Mouse (Mus musculus) liver, embryonic 16.5 days (tissue): ENCODE results near the gene Fiz1. TPM values are rescaled to one million over a fixed set of nuclear protein-coding genes. Genes with fewer than 3 reads are reported as not detected.
A peak's percentile ranks its signal among the peaks of the same experiment; 100 is the strongest.

ENCODE experiments used
- ATAC-seq: fragments of 200-750 bp; cut with Nextera tagmentation; 2 replicates; pipeline ENCODE4 v1.8.0; 2017; ENCODE audit warnings: low read depth, mild to moderate bottlenecking, moderate number of reproducible peaks, moderate library complexity
- H3K27ac ChIP-seq: fragments of 300-500 bp; sonication (generic); 2 replicates; pipeline ENCODE4 v1.5.1; 2014; ENCODE audit warnings: mild to moderate bottlenecking, low read length
- H3K27me3 ChIP-seq: fragments of 300-500 bp; sonication (generic); 2 replicates; pipeline ENCODE4 v1.6.1; 2014; ENCODE audit warnings: low read depth, low read length, mixed read lengths; ENCODE audit not compliant: control insufficient read depth, insufficient read depth
- H3K36me3 ChIP-seq: fragments of 300-500 bp; sonication (generic); 2 replicates; pipeline ENCODE4 v1.6.1; 2014; ENCODE audit warnings: mild to moderate bottlenecking; ENCODE audit not compliant: control insufficient read depth, insufficient read depth
- H3K4me1 ChIP-seq: fragments of 300-500 bp; sonication (generic); 2 replicates; pipeline ENCODE4 v1.6.1; 2014; ENCODE audit warnings: low read depth, low read length, mixed read lengths; ENCODE audit not compliant: control insufficient read depth
- H3K4me2 ChIP-seq: fragments of 300-500 bp; sonication (generic); 2 replicates; pipeline ENCODE4 v1.6.1; 2014; ENCODE audit warnings: low read depth, low read length, mixed read lengths
- H3K4me3 ChIP-seq: fragments of 300-500 bp; sonication (generic); 2 replicates; pipeline ENCODE4 v1.5.1; 2014; ENCODE audit warnings: low read depth, mild to moderate bottlenecking, low read length
- H3K9ac ChIP-seq: fragments of 300-500 bp; sonication (generic); 2 replicates; pipeline ENCODE4 v1.6.1; 2014; ENCODE audit warnings: low read depth, low read length
- H3K9me3 ChIP-seq: fragments of 300-500 bp; sonication (generic); replicated peaks from 2 replicates; pipeline ENCODE4 v1.6.1; 2016; ENCODE audit warnings: low read length; ENCODE audit not compliant: control insufficient read depth
- WGBS: fragments of 180-500 bp; shearing (Covaris S2); extraction: QIAGEN DNeasy Blood & Tissue Kit; methylation state at CpG from one replicate; pipeline ENCODE4 v1.1.7; 2014; ENCODE audit not compliant: insufficient replicate concordance; 5-methylcytosine and 5-hydroxymethylcytosine counted together
- polyA plus RNA-seq: library from polyadenylated mRNA; unstranded; fragments of >200 nt; fragmentation: Nextera tagmentation; extraction: Ambion mirVana; gene quantifications from 2 replicates; pipeline ENCODE4 v1.2.1, GENCODE M21; 2015

Gene Fiz1
- polyA plus RNA-seq, 1 experiment from 2014 or later: 12.5 TPM

DNA sequence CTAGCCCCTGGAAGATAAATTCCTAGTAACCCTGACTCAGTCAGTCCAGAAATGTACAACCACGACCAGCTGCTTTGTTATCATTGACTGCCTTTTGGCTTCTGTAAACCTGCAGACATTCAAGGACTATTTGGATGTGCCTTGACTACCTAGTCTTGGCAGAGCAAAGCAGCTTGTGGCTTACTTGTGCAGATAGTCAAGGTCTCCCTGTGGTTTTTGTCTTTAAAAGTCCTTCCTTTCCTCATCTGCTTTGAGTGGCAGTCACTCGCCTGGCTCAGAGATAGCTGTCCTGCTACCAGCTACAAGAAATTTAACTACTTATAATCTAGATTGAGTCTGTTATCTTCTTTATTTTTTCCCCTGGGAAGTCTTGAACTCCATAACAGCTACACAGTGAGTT is 30.5 kb upstream of the Fiz1 start:
- Histone ChIP-seq H3K4me3 (no peak overlapping the region), H3K27ac (no peak overlapping the region), H3K27me3 (peaks cover 14% of the 10 kb centered on the region), H3K9ac (no peak overlapping the region), H3K36me3 (no peaks in the 10 kb centered on the region), H3K4me2 (no peak overlapping the region), H3K9me3 (no peaks in the 10 kb centered on the region), H3K4me1 (no peaks in the 10 kb centered on the region)
- no peak for ATAC-seq
- WGBS: 25% methylated on average over 2 of the region's 2 CpGs

DNA sequence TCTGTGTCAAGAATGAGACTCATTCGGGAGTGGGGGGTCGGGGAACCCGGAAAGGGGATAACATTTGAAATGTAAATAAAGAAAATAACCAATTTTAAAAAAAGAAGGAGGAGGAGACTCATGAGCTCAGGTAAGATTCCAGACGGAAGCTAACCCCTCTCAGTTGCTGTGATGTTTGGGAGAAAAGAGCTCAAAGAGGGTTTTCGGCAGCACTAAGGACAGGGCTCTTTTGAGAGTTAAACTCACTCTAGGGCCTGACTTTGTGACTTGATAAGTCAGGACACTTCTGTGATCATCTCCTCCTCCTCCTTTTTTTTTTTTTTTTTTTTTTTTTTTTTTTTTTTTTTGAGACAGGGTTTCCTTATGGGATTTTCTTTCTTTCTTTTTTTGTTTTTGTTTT is 24.4 kb upstream of the Fiz1 start:
- H3K4me1 ChIP-seq: peaks cover 14% of the 10 kb centered on the region
- H3K9ac ChIP-seq: peak overlapping the region; percentile 88
- WGBS: 22% methylated on average over 5 of the region's 5 CpGs

DNA sequence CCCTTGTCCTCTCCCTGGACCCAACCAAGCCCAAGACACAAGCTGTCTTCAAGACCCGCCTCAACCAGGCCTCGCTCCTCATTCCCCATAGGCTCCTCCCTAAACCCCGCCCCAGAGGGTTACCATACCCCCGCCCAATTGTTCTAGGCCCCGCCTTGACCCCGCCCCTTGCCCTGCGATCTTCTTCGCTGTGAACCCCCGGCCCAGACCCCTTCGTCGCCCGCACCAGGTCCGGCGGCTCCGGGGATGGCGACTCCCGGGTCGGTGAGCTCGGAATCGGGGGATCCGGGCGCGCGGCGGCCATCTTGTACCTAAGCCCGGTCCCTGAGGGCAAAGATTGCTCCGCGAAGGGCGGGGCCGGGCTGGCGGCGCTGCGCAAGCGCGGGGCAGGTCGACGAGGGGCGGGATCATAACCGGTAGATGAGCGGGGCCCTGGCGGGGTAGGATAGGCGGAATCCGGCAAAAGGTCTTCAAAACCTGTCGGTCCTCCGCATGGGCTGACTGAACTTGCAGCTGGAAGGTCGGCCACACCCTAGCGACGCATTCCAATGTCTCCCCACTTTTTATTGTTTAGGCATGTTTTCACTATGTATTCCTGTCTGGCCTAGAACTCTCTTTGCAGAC is 23.7 kb upstream of the Fiz1 start, which contains the start of gene Zfp784:
Gene Zfp784, minus strand, starts transcription at position 338 of the 624 bp plus-strand sequence.
- H3K36me3 ChIP-seq: no peaks in the 10 kb centered on the region
- peak; percentile 99 for ATAC-seq

More for the DNA sequence above, 24.4 kb upstream of the Fiz1 start:
- no peaks in the 10 kb centered on the region for H3K36me3 ChIP-seq
- H3K4me3 ChIP-seq: peak overlapping the region; percentile 88
- H3K4me2 ChIP-seq: peak overlapping the region; percentile 78
- peak overlapping the region; percentile 95 for H3K27ac ChIP-seq
- no peaks in the 10 kb centered on the region for H3K27me3 ChIP-seq
- H3K9me3 ChIP-seq: no peaks in the 10 kb centered on the region
- no peak for ATAC-seq

DNA sequence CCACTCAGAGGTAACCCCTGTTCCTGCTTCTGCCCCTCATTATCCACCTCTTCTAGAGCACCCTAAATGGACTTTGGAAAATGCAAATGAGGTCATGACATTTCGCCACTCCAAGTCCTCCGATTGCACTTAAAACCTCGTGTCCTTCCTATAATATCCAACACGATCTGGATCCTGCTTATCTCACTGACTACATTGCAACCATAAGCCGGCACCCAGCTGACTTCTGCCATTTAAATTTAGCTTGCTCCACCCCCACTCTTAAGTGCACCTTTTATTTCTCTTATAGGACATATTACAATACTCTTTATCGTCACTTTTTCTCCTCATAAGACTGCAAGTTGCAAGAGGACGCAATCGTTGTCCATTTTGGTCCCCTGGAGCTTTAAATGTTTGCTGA is 23.0 kb upstream of the Fiz1 start:
- Histone ChIP-seq H3K9ac (no peak overlapping the region), H3K36me3 (peaks cover 3% of the 10 kb centered on the region; the same call in 1 of the 2 replicates), H3K4me2 (peak overlapping the region; percentile 78), H3K4me1 (peaks cover 14% of the 10 kb centered on the region), H3K27ac (peak overlapping the region; percentile 95; the same call in 1 of the 2 replicates), H3K9me3 (no peaks in the 10 kb centered on the region), H3K27me3 (no peaks in the 10 kb centered on the region), H3K4me3 (peak overlapping the region; percentile 88)
- ATAC-seq: no peak
- WGBS: 59% methylated on average over 8 of the region's 8 CpGs

More for the DNA sequence above, 23.7 kb upstream of the Fiz1 start, which contains the start of gene Zfp784:
- H3K27me3 ChIP-seq: no peaks in the 10 kb centered on the region
- peak within 1 kb of the TSS; percentile 88 for H3K9ac ChIP-seq
- peak within 1 kb of the TSS; percentile 88 for H3K4me3 ChIP-seq
- no peaks in the 10 kb centered on the region for H3K9me3 ChIP-seq
- peak within 1 kb of the TSS; percentile 95 for H3K27ac ChIP-seq
- peak within 1 kb of the TSS; percentile 78 for H3K4me2 ChIP-seq
- peaks cover 14% of the 10 kb centered on the region for H3K4me1 ChIP-seq
- WGBS: under 1% methylated on average over 48 of the region's 48 CpGs

DNA sequence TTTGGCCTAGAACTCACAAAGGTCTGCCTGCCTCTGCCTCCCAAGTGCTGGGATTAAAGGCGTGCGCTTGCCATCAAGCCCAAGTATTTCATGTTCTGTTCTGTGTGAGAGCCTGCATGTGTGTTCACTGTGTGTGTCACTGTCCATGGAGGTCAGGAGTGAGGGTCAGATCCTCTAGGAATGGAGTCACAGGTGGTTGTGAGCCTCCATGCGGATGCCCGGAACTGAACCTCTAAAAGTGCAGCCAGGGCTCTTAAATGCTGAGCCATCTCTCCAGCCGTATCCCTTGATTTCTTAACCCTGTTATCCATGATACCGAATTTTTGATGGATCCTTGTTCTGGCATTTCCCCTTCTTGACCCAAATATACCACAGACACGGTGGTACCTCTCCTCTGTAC is 22.5 kb upstream of the Fiz1 start:
- H3K27me3 ChIP-seq: no peaks in the 10 kb centered on the region
- H3K4me1 ChIP-seq: peaks cover 14% of the 10 kb centered on the region
- ATAC-seq: no peak
- 83% methylated on average over 7 of the region's 7 CpGs for WGBS
- no peak overlapping the region for H3K27ac ChIP-seq
- H3K9me3 ChIP-seq: no peaks in the 10 kb centered on the region
- H3K4me2 ChIP-seq: no peak overlapping the region
- H3K36me3 ChIP-seq: peaks cover 6% of the 10 kb centered on the region
- no peak overlapping the region for H3K4me3 ChIP-seq
- no peak overlapping the region for H3K9ac ChIP-seq

DNA sequence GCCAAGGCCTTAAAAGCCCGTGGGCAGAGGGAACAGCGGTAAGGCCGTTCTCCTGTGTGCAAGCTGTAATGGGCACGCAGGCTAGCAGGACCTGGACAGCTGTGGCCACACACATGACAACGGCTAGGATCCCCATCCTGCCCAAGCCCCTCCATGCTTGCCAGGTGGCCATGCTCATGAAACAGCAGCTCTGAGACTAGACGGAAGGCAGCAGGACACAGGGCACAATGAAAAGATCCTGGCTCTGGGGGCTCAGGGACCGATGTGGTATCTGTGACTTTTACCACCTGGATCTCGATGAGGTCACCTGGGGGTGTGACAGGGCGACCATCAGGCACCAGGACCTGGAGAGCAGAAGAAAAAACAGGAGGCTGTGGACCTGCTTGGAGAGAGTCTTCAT is 21.6 kb upstream of the Fiz1 start:
- peaks cover 14% of the 10 kb centered on the region for H3K4me1 ChIP-seq
- H3K36me3 ChIP-seq: peaks cover 15% of the 10 kb centered on the region
- no peak for ATAC-seq
- H3K4me2 ChIP-seq: no peak overlapping the region
- 81% methylated on average over 9 of the region's 9 CpGs for WGBS
- H3K27ac ChIP-seq: no peak overlapping the region
- no peak overlapping the region for H3K9ac ChIP-seq
- peaks cover 7% of the 10 kb centered on the region for H3K9me3 ChIP-seq
- no peak overlapping the region for H3K4me3 ChIP-seq
- no peaks in the 10 kb centered on the region for H3K27me3 ChIP-seq

DNA sequence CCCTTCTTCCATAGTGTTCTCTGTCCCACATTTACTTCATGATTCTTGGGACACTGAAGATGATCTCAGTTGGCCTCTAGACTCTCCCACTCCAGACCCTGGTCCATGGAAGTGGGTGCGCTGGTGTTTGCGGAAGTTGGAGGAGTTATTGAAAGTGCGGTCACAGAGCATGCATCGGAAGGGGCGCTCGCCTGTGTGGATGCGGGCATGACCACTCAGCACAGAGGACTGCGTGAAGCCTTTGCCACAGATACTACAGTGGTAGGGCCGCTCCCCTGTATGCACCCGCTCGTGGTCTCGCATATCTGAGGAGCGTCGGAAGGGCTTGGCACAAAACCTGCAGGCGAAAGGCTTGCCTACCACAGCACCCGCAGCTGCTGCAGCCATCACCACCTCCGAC is 21.1 kb upstream of the Fiz1 start:
- whole genome bisulfite sequencing: 90% methylated on average over 17 of the region's 17 CpGs
- Histone ChIP-seq H3K4me3 (no peak overlapping the region), H3K36me3 (peaks cover 20% of the 10 kb centered on the region), H3K4me1 (peaks cover 14% of the 10 kb centered on the region), H3K9ac (no peak overlapping the region), H3K9me3 (peaks cover 12% of the 10 kb centered on the region), H3K27ac (no peak overlapping the region), H3K4me2 (no peak overlapping the region), H3K27me3 (no peaks in the 10 kb centered on the region)
- ATAC-seq: no peak

DNA sequence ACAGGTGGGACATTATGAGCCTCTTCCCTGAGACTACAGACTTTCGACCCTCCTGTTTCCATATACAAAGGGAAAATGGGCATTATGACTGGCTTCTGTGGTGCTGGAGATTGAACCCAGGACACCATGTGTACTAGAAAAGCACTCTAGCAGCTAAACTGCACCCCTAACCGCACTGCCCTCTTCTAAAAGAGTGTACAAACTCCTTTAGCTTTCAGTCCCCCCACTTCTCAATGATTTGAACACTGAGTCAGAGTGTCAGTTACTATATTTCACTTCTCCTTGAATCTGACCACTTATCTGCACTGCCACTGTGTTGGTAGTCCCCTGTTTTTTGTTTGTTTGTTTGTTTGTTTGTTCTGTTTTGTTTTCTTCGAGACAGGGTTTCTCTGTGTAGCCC is 19.3 kb upstream of the Fiz1 start, which contains the start of gene 4632433K11Rik:
Gene 4632433K11Rik, plus strand, starts transcription at position 301 of the 400 bp plus-strand sequence.
- peaks cover 12% of the 10 kb centered on the region for H3K4me1 ChIP-seq
- no peak within 1 kb of the TSS for H3K9ac ChIP-seq
- H3K9me3 ChIP-seq: peaks cover 25% of the 10 kb centered on the region
- no peak within 1 kb of the TSS for H3K4me2 ChIP-seq
- H3K27ac ChIP-seq: no peak within 1 kb of the TSS
- no peak within 1 kb of the TSS for H3K4me3 ChIP-seq
- H3K27me3 ChIP-seq: no peaks in the 10 kb centered on the region
- 65% methylated on average over 3 of the region's 3 CpGs for WGBS
- peaks cover 38% of the 10 kb centered on the region for H3K36me3 ChIP-seq
- no peak for ATAC-seq

DNA sequence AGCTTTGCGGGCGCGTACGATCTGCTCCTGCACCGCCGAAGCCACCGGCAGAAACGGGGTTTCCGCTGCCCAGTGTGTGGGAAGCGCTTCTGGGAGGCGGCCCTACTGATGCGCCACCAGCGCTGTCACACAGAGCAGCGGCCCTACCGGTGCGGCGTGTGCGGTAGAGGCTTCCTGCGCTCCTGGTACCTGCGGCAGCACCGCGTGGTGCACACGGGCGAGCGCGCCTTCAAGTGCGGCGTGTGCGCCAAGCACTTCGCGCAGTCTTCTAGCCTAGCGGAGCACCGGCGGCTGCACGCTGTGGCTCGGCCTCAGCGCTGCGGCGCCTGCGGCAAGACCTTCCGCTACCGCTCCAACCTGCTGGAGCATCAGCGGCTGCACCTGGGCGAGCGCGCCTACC is 17.0 kb upstream of the Fiz1 start:
- Histone ChIP-seq H3K27ac (no peak overlapping the region), H3K4me3 (no peak overlapping the region), H3K9me3 (peaks cover 25% of the 10 kb centered on the region), H3K27me3 (no peaks in the 10 kb centered on the region), H3K36me3 (peaks cover 43% of the 10 kb centered on the region), H3K9ac (no peak overlapping the region), H3K4me1 (no peaks in the 10 kb centered on the region; the same call in 1 of the 2 replicates), H3K4me2 (no peak overlapping the region)
- WGBS: 92% methylated on average over 45 of the region's 46 CpGs
- ATAC-seq: no peak
